Mouse (Mus musculus) brain, embryonic 14.5 days (tissue): ENCODE measurements around the gene Zscan26.
"Not testable (repeated sequence)": the region's sequence is repeated elsewhere in the genome, so short reads cannot be mapped to it uniquely, and the experiment has no call there.

ENCODE experiments used
- CTCF ChIP-seq: fragments of 200-500 bp; IDR thresholded peaks from 2 replicates; pipeline ENCODE4 v1.5.1; 2012; ENCODE audit warnings: inconsistent platforms, mild to moderate bottlenecking, moderate library complexity, borderline replicate concordance; ENCODE audit not compliant: insufficient read depth, insufficient read length; ENCODE audit errors: extremely low read depth
- POLR2A ChIP-seq: fragments of 200-500 bp; IDR thresholded peaks from 2 replicates; pipeline ENCODE4 v1.6.1; 2012; ENCODE audit warnings: mild to moderate bottlenecking, inconsistent platforms, borderline replicate concordance; ENCODE audit not compliant: poor library complexity, insufficient read depth, insufficient read length, severe bottlenecking; ENCODE audit errors: extremely low read depth

DNA sequence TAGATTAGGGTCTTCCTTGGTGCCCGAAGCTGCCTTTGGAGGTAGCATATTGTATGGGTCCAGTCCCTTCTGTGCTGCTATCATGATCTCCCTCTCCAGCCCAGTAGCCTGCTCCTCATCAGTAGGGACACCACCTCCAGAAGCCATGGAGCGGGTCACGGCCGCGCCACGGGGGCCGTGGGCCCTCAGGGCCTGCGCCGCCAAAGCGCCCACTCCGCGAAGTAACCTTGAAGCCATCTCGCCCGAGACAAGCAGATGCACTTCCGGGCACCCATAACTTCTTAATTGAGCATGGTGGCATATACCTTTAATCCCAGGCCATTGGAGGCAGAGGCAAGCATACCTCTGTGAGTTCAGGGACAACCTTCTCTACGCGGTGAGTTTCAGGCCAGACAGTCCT lies 47.7 kb upstream of the Zscan26 start, which contains the start of gene Gm11273:
- not testable (repeated sequence) for TF ChIP-seq CTCF, POLR2A
